11 mouse cellular contexts compared by ENCODE assay signal in the genomic region with DNA sequence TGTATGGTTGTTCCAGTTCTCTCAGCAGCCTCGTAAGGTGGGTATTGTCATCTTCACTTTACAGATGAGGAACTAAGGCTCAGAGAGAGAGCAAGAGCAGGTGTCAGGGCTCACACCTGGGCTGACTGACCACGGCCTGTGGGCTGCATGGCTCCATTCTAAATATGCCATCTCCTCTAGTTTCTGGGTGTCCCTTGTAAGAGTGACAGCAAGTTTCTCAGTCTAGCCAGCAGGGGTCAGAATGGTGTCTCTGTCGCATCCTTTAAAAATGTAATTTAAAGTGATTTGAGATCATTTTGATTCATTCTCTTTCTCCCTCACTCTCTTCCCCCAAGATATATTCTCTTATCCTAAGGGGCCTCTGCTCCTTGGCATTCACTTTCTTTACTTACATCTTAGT. TPM values are rescaled to one million over a fixed set of nuclear protein-coding genes. Genes with fewer than 3 reads are reported as not detected.
DNase-seq lines count a peak whose midpoint lies in the region; ATAC-seq and TF ChIP-seq lines count a peak whose summit lies in the region.
"Had no signal": no experiment of that assay in that cellular context is flagged by ENCODE, and none has a peak within 500 bp of the region (broad histone marks: within the 10 kb centered on the region; RNA-seq: fewer than 3 reads in every experiment).

No protein-coding gene starts in this region.

- no peak overlapping the region for H3K9ac ChIP-seq in kidney, postnatal 0 days (ENCODE audit: low read depth, low read length)

- no peak overlapping the region for H3K4me3 ChIP-seq in kidney, postnatal 0 days (replicated peaks; ENCODE audit: low read depth, low read length)
- H3K4me3 ChIP-seq in thymus, adult 2 months (ENCODE audit: control insufficient read depth, insufficient read depth, low read length) = no peak overlapping the region
- no peak overlapping the region for H3K4me3 ChIP-seq in cortical plate, adult 2 months (ENCODE audit: insufficient read depth, low read length)
- H3K4me3 ChIP-seq: embryonic facial prominence, embryonic 10.5 days had no signal

- H3K4me1 ChIP-seq in kidney, postnatal 0 days (replicated peaks; ENCODE audit: insufficient read depth, low read length) = no peaks in the 10 kb centered on the region
- no peaks in the 10 kb centered on the region for H3K4me1 ChIP-seq in thymus, adult 2 months (replicated peaks; ENCODE audit: control insufficient read depth, insufficient read depth, low read length)
- H3K4me1 ChIP-seq in cortical plate, adult 2 months (ENCODE audit: control insufficient read depth, insufficient read depth, low read length) = no peaks in the 10 kb centered on the region; the same call in 1 of the 2 replicates
- H3K4me1 ChIP-seq: embryonic facial prominence, embryonic 10.5 days had no signal

- H3K36me3 ChIP-seq in kidney, postnatal 0 days (ENCODE audit: insufficient read depth, low read length) = peaks cover 41% of the 10 kb centered on the region
- H3K36me3 ChIP-seq in thymus, adult 2 months (ENCODE audit: control insufficient read depth, insufficient read depth, low read length) = no peaks in the 10 kb centered on the region

- TF ChIP-seq CTCF in kidney, postnatal 0 days (IDR thresholded peaks at IDR 0.05; ENCODE audit: low read depth) = peak; percentile 61
- TF ChIP-seq CTCF in thymus, adult 2 months (IDR thresholded peaks at IDR 0.05; ENCODE audit: borderline replicate concordance, control insufficient read depth, extremely low read depth, insufficient read depth, low read length, poor library complexity) = no peak
- peak; percentile 38; the same call in 1 of the 2 replicates for TF ChIP-seq CTCF in cortical plate, adult 2 months (IDR thresholded peaks at IDR 0.05; ENCODE audit: extremely low read depth, insufficient read depth, low read length)

- no peak for TF ChIP-seq POLR2A in thymus, adult 2 months (IDR thresholded peaks at IDR 0.05; ENCODE audit: control insufficient read depth, extremely low read depth, insufficient read depth, low read length, poor library complexity)
- TF ChIP-seq POLR2A in cortical plate, adult 2 months (IDR thresholded peaks at IDR 0.05; ENCODE audit: extremely low read depth, insufficient read depth, low read length) = no peak

- H3K9me3 ChIP-seq in kidney, postnatal 0 days (replicated peaks; ENCODE audit: low read length) = no peaks in the 10 kb centered on the region
- H3K9me3 ChIP-seq: embryonic facial prominence, embryonic 10.5 days had no signal

- no peaks in the 10 kb centered on the region for H3K27me3 ChIP-seq in kidney, postnatal 0 days (ENCODE audit: insufficient read depth, low read length)
- H3K27me3 ChIP-seq in thymus, adult 2 months (ENCODE audit: control insufficient read depth, insufficient read depth, low read length) = no peaks in the 10 kb centered on the region

- H3K4me2 ChIP-seq in kidney, postnatal 0 days (ENCODE audit: low read length) = no peak overlapping the region

- DNase-seq in kidney, postnatal 0 days (ENCODE audit: low spot score) = peak; percentile 42
- DNase-seq in kidney, adult 9 months = no peak
- peak; percentile 28 for DNase-seq in thymus, adult 2 months
- DNase-seq in thymus, adult 18-20 months = no peak
- DNase-seq in thymus, postnatal 4 days = peak; percentile 56
- DNase-seq in yolk sac, embryonic 10.5 days (ENCODE audit: low spot score) = no peak
- DNase-seq in right cerebral cortex, postnatal 36 days (ENCODE audit: low spot score in 2 of 2) = no peak
- DNase-seq: kidney, adult 18-20 months had no signal

- ATAC-seq in kidney, postnatal 0 days (replicated peaks; ENCODE audit: low FRiP score, low read depth) = no peak
- ATAC-seq: forebrain, embryonic 16.5 days had no signal

- WGBS in kidney, postnatal 0 days = 72% methylated on average over 3 of the region's 3 CpGs
- 65% methylated on average over 3 of the region's 3 CpGs for WGBS in thymus, adult 2 months

- H3K27ac ChIP-seq in kidney, postnatal 0 days = no peak overlapping the region
- no peak overlapping the region for H3K27ac ChIP-seq in thymus, adult 2 months (ENCODE audit: control insufficient read depth, insufficient read depth, low read length)
- H3K27ac ChIP-seq in cortical plate, adult 2 months (ENCODE audit: insufficient read depth, low read length) = no peak overlapping the region
- H3K27ac ChIP-seq: embryonic facial prominence, embryonic 10.5 days had no signal

RNA-seq across cellular contexts. Expression of gene Skil, which starts 47.6 kb away (rescaled TPM):
- 20.7 and 21.2 TPM in 2 replicates for polyA plus RNA-seq in kidney, postnatal 0 days (2015; fragmentation: Nextera tagmentation; extraction: Ambion mirVana)
- 12.4 and 13.1 TPM in 2 replicates for polyA plus RNA-seq in thymus, adult 2 months (2012; rRNA removed)
- polyA plus RNA-seq in cortical plate, adult 2 months (2012; rRNA removed) = 23.5 and 24.2 TPM in 2 replicates

RNA-seq across cellular contexts. Expression of gene Prkci, which starts 51.7 kb away (rescaled TPM):
- polyA plus RNA-seq in kidney, postnatal 0 days (2015; fragmentation: Nextera tagmentation; extraction: Ambion mirVana) = 29.5 and 31.6 TPM in 2 replicates
- 12.6 and 12.8 TPM in 2 replicates for polyA plus RNA-seq in thymus, adult 2 months (2012; rRNA removed)
- 41.4 and 42.7 TPM in 2 replicates for polyA plus RNA-seq in cortical plate, adult 2 months (2012; rRNA removed)

Comparison
In these comparisons a context has a peak if more than half of its experiments do, and no peak if none do; other contexts are left out.
1. DNase-seq: peak in kidney, postnatal 0 days (single experiment), thymus, adult 2 months (single experiment) and thymus, postnatal 4 days (single experiment); none in kidney, adult 9 months (single experiment), thymus, adult 18-20 months (0 of 2), yolk sac, embryonic 10.5 days (single experiment) and right cerebral cortex, postnatal 36 days (0 of 2).